In the genomic region with DNA sequence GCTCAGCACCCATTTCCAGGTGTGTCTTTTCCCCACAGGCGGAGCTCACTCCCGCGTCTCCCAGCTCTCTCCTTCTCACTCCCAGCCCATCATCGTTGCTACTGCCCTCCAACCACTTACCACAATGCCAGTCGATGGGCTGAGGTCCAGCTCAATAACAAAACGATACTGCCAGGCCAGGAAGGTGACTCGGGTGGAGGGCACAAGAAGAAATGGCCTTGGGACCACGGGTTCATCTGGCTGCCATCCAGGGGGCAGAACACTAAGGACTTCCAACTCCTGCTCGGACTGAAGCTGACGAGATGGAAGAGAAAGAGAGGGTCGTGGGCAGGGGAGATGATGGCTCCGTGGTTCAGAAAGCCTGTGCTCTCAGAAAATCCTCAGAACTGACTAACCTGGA, we compare ENCODE assay signal across 27 mouse cellular contexts. TPM values are rescaled to one million over a fixed set of nuclear protein-coding genes. Genes with fewer than 3 reads are reported as not detected.
DNase-seq lines count a peak whose midpoint lies in the region; ATAC-seq and TF ChIP-seq lines count a peak whose summit lies in the region.
"Had no signal": no experiment of that assay in that cellular context is flagged by ENCODE, and none has a peak within 500 bp of the region (broad histone marks: within the 10 kb centered on the region; RNA-seq: fewer than 3 reads in every experiment).

No protein-coding gene starts in this region.

- no peak for ATAC-seq in embryonic facial prominence, embryonic 13.5 days (ENCODE audit: insufficient number of reproducible peaks, insufficient read depth, low FRiP score, low TSS enrichment, low read depth)
- no peak for ATAC-seq in liver, embryonic 12.5 days
- ATAC-seq in liver, postnatal 0 days = no peak
- ATAC-seq: forebrain, embryonic 14.5 days; intestine, embryonic 16.5 days; lung, postnatal 0 days; midbrain, embryonic 13.5 days; Patski had no signal

- H3K4me2 ChIP-seq in embryonic facial prominence, embryonic 13.5 days = no peak overlapping the region
- no peak overlapping the region for H3K4me2 ChIP-seq in liver, embryonic 12.5 days
- no peak overlapping the region for H3K4me2 ChIP-seq in liver, postnatal 0 days (ENCODE audit: low read depth, low read length)
- H3K4me2 ChIP-seq: heart, embryonic 11.5 days; hindbrain, embryonic 12.5 days; midbrain, embryonic 13.5 days; neural tube, embryonic 13.5 days had no signal

- no peak for TF ChIP-seq POLR2A in testis, adult 2 months (IDR thresholded peaks at IDR 0.05; ENCODE audit: control insufficient read depth, low read depth, low read length)

- 0 out of 2 replicates have a peak overlapping the region, but pooled peaks have one; percentile 1 for H3K9ac ChIP-seq in embryonic facial prominence, embryonic 13.5 days
- 0 out of 2 replicates have a peak overlapping the region, but pooled peaks have one; percentile 12 for H3K9ac ChIP-seq in liver, embryonic 12.5 days
- no peak overlapping the region for H3K9ac ChIP-seq in liver, postnatal 0 days (replicated peaks)
- H3K9ac ChIP-seq: hindbrain, embryonic 12.5 days; midbrain, embryonic 13.5 days; neural tube, embryonic 13.5 days had no signal

- H3K36me3 ChIP-seq in embryonic facial prominence, embryonic 13.5 days = peaks cover 73% of the 10 kb centered on the region
- peaks cover 75% of the 10 kb centered on the region for H3K36me3 ChIP-seq in embryonic facial prominence, embryonic 10.5 days (replicated peaks)
- peaks cover 73% of the 10 kb centered on the region for H3K36me3 ChIP-seq in liver, embryonic 12.5 days
- peaks cover 50% of the 10 kb centered on the region for H3K36me3 ChIP-seq in liver, postnatal 0 days (replicated peaks; ENCODE audit: insufficient read depth, low read length)
- H3K36me3 ChIP-seq in testis, adult 2 months (ENCODE audit: control insufficient read depth, insufficient read depth, low read length) = peaks cover 3% of the 10 kb centered on the region
- H3K36me3 ChIP-seq in limb, embryonic 10.5 days = peaks cover 70% of the 10 kb centered on the region

- H3K4me3 ChIP-seq in embryonic facial prominence, embryonic 13.5 days = no peak overlapping the region
- H3K4me3 ChIP-seq in embryonic facial prominence, embryonic 10.5 days = no peak overlapping the region
- no peak overlapping the region for H3K4me3 ChIP-seq in liver, embryonic 12.5 days
- no peak overlapping the region for H3K4me3 ChIP-seq in liver, postnatal 0 days (ENCODE audit: low read depth, low read length)
- peak overlapping the region; percentile 80 for H3K4me3 ChIP-seq in testis, adult 2 months (ENCODE audit: control insufficient read depth, low read depth, low read length)
- H3K4me3 ChIP-seq in limb, embryonic 10.5 days = no peak overlapping the region
- H3K4me3 ChIP-seq: hindbrain, embryonic 12.5 days; layer of hippocampus, adult 2 months; midbrain, embryonic 13.5 days; neural tube, embryonic 13.5 days had no signal

- no peak overlapping the region for H3K27ac ChIP-seq in embryonic facial prominence, embryonic 13.5 days
- H3K27ac ChIP-seq in embryonic facial prominence, embryonic 10.5 days (replicated peaks) = no peak overlapping the region
- no peak overlapping the region for H3K27ac ChIP-seq in liver, embryonic 12.5 days
- no peak overlapping the region for H3K27ac ChIP-seq in liver, postnatal 0 days (ENCODE audit: low read depth)
- no peak overlapping the region; the same call in 1 of the 2 replicates for H3K27ac ChIP-seq in testis, adult 2 months (ENCODE audit: control insufficient read depth, insufficient read depth, low read depth, low read length)
- H3K27ac ChIP-seq in limb, embryonic 10.5 days = no peak overlapping the region
- H3K27ac ChIP-seq: hindbrain, embryonic 12.5 days; layer of hippocampus, adult 2 months; macrophage; midbrain, embryonic 13.5 days; neural tube, embryonic 13.5 days had no signal

- H3K9me3 ChIP-seq in embryonic facial prominence, embryonic 13.5 days = no peaks in the 10 kb centered on the region
- no peaks in the 10 kb centered on the region for H3K9me3 ChIP-seq in embryonic facial prominence, embryonic 10.5 days
- H3K9me3 ChIP-seq in liver, embryonic 12.5 days (replicated peaks) = no peaks in the 10 kb centered on the region
- no peaks in the 10 kb centered on the region for H3K9me3 ChIP-seq in liver, postnatal 0 days (ENCODE audit: low read length)
- no peaks in the 10 kb centered on the region for H3K9me3 ChIP-seq in limb, embryonic 10.5 days (replicated peaks)
- H3K9me3 ChIP-seq: hindbrain, embryonic 12.5 days; midbrain, embryonic 13.5 days; neural tube, embryonic 13.5 days had no signal

- H3K27me3 ChIP-seq in embryonic facial prominence, embryonic 13.5 days = no peaks in the 10 kb centered on the region
- no peaks in the 10 kb centered on the region for H3K27me3 ChIP-seq in embryonic facial prominence, embryonic 10.5 days (replicated peaks; ENCODE audit: low read depth, poor library complexity, severe bottlenecking)
- H3K27me3 ChIP-seq in liver, embryonic 12.5 days (replicated peaks) = no peaks in the 10 kb centered on the region
- H3K27me3 ChIP-seq in liver, postnatal 0 days (ENCODE audit: insufficient read depth, low read length) = no peaks in the 10 kb centered on the region
- H3K27me3 ChIP-seq in testis, adult 2 months (ENCODE audit: control insufficient read depth, insufficient read depth, low read length) = no peaks in the 10 kb centered on the region
- no peaks in the 10 kb centered on the region for H3K27me3 ChIP-seq in limb, embryonic 10.5 days (ENCODE audit: low read depth, poor library complexity, severe bottlenecking)
- H3K27me3 ChIP-seq: hindbrain, embryonic 12.5 days; midbrain, embryonic 13.5 days; neural tube, embryonic 13.5 days; Patski had no signal

- no peak for TF ChIP-seq CTCF in liver, postnatal 0 days (IDR thresholded peaks at IDR 0.05; ENCODE audit: low read depth)
- TF ChIP-seq CTCF in testis, adult 2 months (IDR thresholded peaks at IDR 0.05; ENCODE audit: control insufficient read depth, insufficient read depth, insufficient replicate concordance, low read depth, low read length) = no peak

- no peak for TF ChIP-seq EP300 in liver, postnatal 0 days (IDR thresholded peaks at IDR 0.05; ENCODE audit: low read depth)

- 91% methylated on average over 12 of the region's 12 CpGs for WGBS in embryonic facial prominence, embryonic 13.5 days
- WGBS in embryonic facial prominence, embryonic 10.5 days = 91% methylated on average over 12 of the region's 12 CpGs
- WGBS in liver, embryonic 12.5 days (ENCODE audit: insufficient replicate concordance) = 83% methylated on average over 12 of the region's 12 CpGs
- 90% methylated on average over 12 of the region's 12 CpGs for WGBS in liver, postnatal 0 days (ENCODE audit: insufficient replicate concordance)
- WGBS in limb, embryonic 10.5 days = 93% methylated on average over 12 of the region's 12 CpGs

- no peak for DNase-seq in embryonic facial prominence, embryonic 10.5 days (ENCODE audit: low spot score)
- DNase-seq in liver, postnatal 0 days = no peak
- peak; percentile 46 for DNase-seq in adrenal gland, postnatal 10 days
- DNase-seq in embryo, embryonic 11 days = no peak
- DNase-seq in limb, embryonic 10.5 days (ENCODE audit: low spot score) = no peak
- DNase-seq: cerebellum, adult 2 months; cerebellum, postnatal 14 days; gastrocnemius, postnatal 14 days; heart, postnatal 36 days; kidney, postnatal 14 days; lung, adult 18-20 months; right cerebral cortex, postnatal 14 days; thymus, adult 18-20 months; thymus, postnatal 25 days had no signal

- peaks cover under 1% of the 10 kb centered on the region; the same call in 1 of the 2 replicates for H3K4me1 ChIP-seq in embryonic facial prominence, embryonic 13.5 days
- no peaks in the 10 kb centered on the region for H3K4me1 ChIP-seq in embryonic facial prominence, embryonic 10.5 days
- H3K4me1 ChIP-seq in liver, embryonic 12.5 days = peaks cover 30% of the 10 kb centered on the region
- H3K4me1 ChIP-seq in liver, postnatal 0 days (ENCODE audit: insufficient read depth) = peaks cover 2% of the 10 kb centered on the region; the same call in 1 of the 2 replicates
- no peaks in the 10 kb centered on the region for H3K4me1 ChIP-seq in testis, adult 2 months (ENCODE audit: control insufficient read depth, insufficient read depth, low read length)
- H3K4me1 ChIP-seq in limb, embryonic 10.5 days = no peaks in the 10 kb centered on the region

RNA-seq across cellular contexts. Expression of gene Szt2, which starts 6.4 kb away (rescaled TPM):
- 9.9 and 10.3 TPM in 2 replicates for polyA plus RNA-seq in embryonic facial prominence, embryonic 13.5 days (2015; fragmentation: Nextera tagmentation; extraction: Ambion mirVana)
- polyA plus RNA-seq in embryonic facial prominence, embryonic 10.5 days (2016; fragmentation: Nextera tagmentation; extraction: Ambion mirVana) = 8.2 and 9.4 TPM in 2 replicates
- 4.8 and 4.9 TPM in 2 replicates for polyA plus RNA-seq in liver, embryonic 12.5 days (2016; fragmentation: Nextera tagmentation; extraction: Ambion mirVana)
- polyA plus RNA-seq in liver, postnatal 0 days (2015; fragmentation: Nextera tagmentation; extraction: Ambion mirVana) = 1.2 and 1.9 TPM in 2 replicates
- 10 to 100 TPM; 13.1 to 26.3 TPM for total RNA-seq in adrenal gland, postnatal 10 days (2021)
- polyA plus RNA-seq in testis, adult 2 months (2012; rRNA removed) = 12.2 and 14.2 TPM in 2 replicates
- 8.4 and 11.4 TPM in 2 replicates for polyA plus RNA-seq in limb, embryonic 10.5 days (2016; fragmentation: Nextera tagmentation; extraction: Ambion mirVana)

RNA-seq across cellular contexts. Expression of gene Med8, which starts 6.4 kb away (rescaled TPM):
- 111 and 115 TPM in 2 replicates for polyA plus RNA-seq in embryonic facial prominence, embryonic 13.5 days (2015; fragmentation: Nextera tagmentation; extraction: Ambion mirVana)
- polyA plus RNA-seq in embryonic facial prominence, embryonic 10.5 days (2016; fragmentation: Nextera tagmentation; extraction: Ambion mirVana) = 152 and 155 TPM in 2 replicates
- polyA plus RNA-seq in liver, embryonic 12.5 days (2016; fragmentation: Nextera tagmentation; extraction: Ambion mirVana) = 105 and 109 TPM in 2 replicates
- polyA plus RNA-seq in liver, postnatal 0 days (2015; fragmentation: Nextera tagmentation; extraction: Ambion mirVana) = 55.2 and 59.7 TPM in 2 replicates
- total RNA-seq in adrenal gland, postnatal 10 days (2021) = 10 to 100 TPM; 63.3 to 73.5 TPM
- polyA plus RNA-seq in testis, adult 2 months (2012; rRNA removed) = 28.3 and 29.0 TPM in 2 replicates
- polyA plus RNA-seq in limb, embryonic 10.5 days (2016; fragmentation: Nextera tagmentation; extraction: Ambion mirVana) = 141 and 147 TPM in 2 replicates

RNA-seq across cellular contexts. Expression of gene Elovl1, which starts 25.2 kb away (rescaled TPM):
- polyA plus RNA-seq in embryonic facial prominence, embryonic 13.5 days (2015; fragmentation: Nextera tagmentation; extraction: Ambion mirVana) = 55.7 and 62.8 TPM in 2 replicates
- 46.9 and 49.9 TPM in 2 replicates for polyA plus RNA-seq in embryonic facial prominence, embryonic 10.5 days (2016; fragmentation: Nextera tagmentation; extraction: Ambion mirVana)
- 117 and 127 TPM in 2 replicates for polyA plus RNA-seq in liver, embryonic 12.5 days (2016; fragmentation: Nextera tagmentation; extraction: Ambion mirVana)
- 48.4 and 51.5 TPM in 2 replicates for polyA plus RNA-seq in liver, postnatal 0 days (2015; fragmentation: Nextera tagmentation; extraction: Ambion mirVana)
- 10 to 100 TPM; 53.2 to 56.5 TPM for total RNA-seq in adrenal gland, postnatal 10 days (2021)
- polyA plus RNA-seq in testis, adult 2 months (2012; rRNA removed) = 17.1 and 19.6 TPM in 2 replicates
- 45.5 and 48.1 TPM in 2 replicates for polyA plus RNA-seq in limb, embryonic 10.5 days (2016; fragmentation: Nextera tagmentation; extraction: Ambion mirVana)

RNA-seq across cellular contexts. Expression of gene Cdc20, which starts 34.5 kb away (rescaled TPM):
- 225 and 247 TPM in 2 replicates for polyA plus RNA-seq in embryonic facial prominence, embryonic 13.5 days (2015; fragmentation: Nextera tagmentation; extraction: Ambion mirVana)
- polyA plus RNA-seq in embryonic facial prominence, embryonic 10.5 days (2016; fragmentation: Nextera tagmentation; extraction: Ambion mirVana) = 402 and 411 TPM in 2 replicates
- polyA plus RNA-seq in liver, embryonic 12.5 days (2016; fragmentation: Nextera tagmentation; extraction: Ambion mirVana) = 240 and 250 TPM in 2 replicates
- 53.9 and 63.0 TPM in 2 replicates for polyA plus RNA-seq in liver, postnatal 0 days (2015; fragmentation: Nextera tagmentation; extraction: Ambion mirVana)
- 10 to 100 TPM; 23.2 to 28.9 TPM for total RNA-seq in adrenal gland, postnatal 10 days (2021)
- 116 and 126 TPM in 2 replicates for polyA plus RNA-seq in testis, adult 2 months (2012; rRNA removed)
- polyA plus RNA-seq in limb, embryonic 10.5 days (2016; fragmentation: Nextera tagmentation; extraction: Ambion mirVana) = 431 and 433 TPM in 2 replicates

RNA-seq across cellular contexts. Expression of gene Mpl, which starts 54.6 kb away (rescaled TPM):
- 0.54 and 1.1 TPM in 2 replicates for polyA plus RNA-seq in embryonic facial prominence, embryonic 13.5 days (2015; fragmentation: Nextera tagmentation; extraction: Ambion mirVana)
- 0.94 and 1.2 TPM in 2 replicates for polyA plus RNA-seq in embryonic facial prominence, embryonic 10.5 days (2016; fragmentation: Nextera tagmentation; extraction: Ambion mirVana)
- 17.4 and 19.4 TPM in 2 replicates for polyA plus RNA-seq in liver, embryonic 12.5 days (2016; fragmentation: Nextera tagmentation; extraction: Ambion mirVana)
- 9.0 and 9.3 TPM in 2 replicates for polyA plus RNA-seq in liver, postnatal 0 days (2015; fragmentation: Nextera tagmentation; extraction: Ambion mirVana)
- total RNA-seq in adrenal gland, postnatal 10 days (2021) = under 1 TPM; 0.15 to 0.30 TPM
- not detected in 2 replicates for polyA plus RNA-seq in testis, adult 2 months (2012; rRNA removed)
- 0.74 and 1.2 TPM in 2 replicates for polyA plus RNA-seq in limb, embryonic 10.5 days (2016; fragmentation: Nextera tagmentation; extraction: Ambion mirVana)
- total RNA-seq: gastrocnemius, postnatal 14 days had no signal
- polyA plus RNA-seq: Patski had no signal
